Mouse (Mus musculus) MEL (cell line): Measurements from ENCODE around the gene Scamp2. TPM values are rescaled to one million over a fixed set of nuclear protein-coding genes. Genes with fewer than 3 reads are reported as not detected.

ENCODE experiments used
- DNase-seq: peaks from one replicate; pipeline ENCODE4 v3.0.0; 2011; ENCODE audit warnings: low read depth, low spot score
- H3K27ac ChIP-seq: 2 replicates; pipeline ENCODE4 v1.5.1; 2012; ENCODE audit warnings: low read depth, mild to moderate bottlenecking, control low read depth, low read length, moderate library complexity; ENCODE audit not compliant: control insufficient read depth
- H3K27me3 ChIP-seq, 2 experiments: fragments of 150-350 bp in 1 of 2; sonication (generic) in 1 of 2; 2 replicates each; pipeline ENCODE4 v1.6.1; 2012; ENCODE audit warnings: low read length in 2 of 2, mild to moderate bottlenecking in 2 of 2, improper control_type of control experiment in 1 of 2, moderate library complexity in 1 of 2; ENCODE audit not compliant: insufficient read depth in 2 of 2, control insufficient read depth in 1 of 2
- H3K36me3 ChIP-seq, 2 experiments: 2 replicates each; pipeline ENCODE4 v1.6.1; 2012 to 2014; ENCODE audit warnings: low read length in 2 of 2, improper control_type of control experiment in 1 of 2, inconsistent platforms in 1 of 2, mild to moderate bottlenecking in 1 of 2; ENCODE audit not compliant: insufficient read depth in 2 of 2, control insufficient read depth in 1 of 2
- H3K4me1 ChIP-seq, 2 experiments: fragments of 150-350 bp in 1 of 2; sonication (generic) in 1 of 2; 2 replicates each; pipeline ENCODE4 v1.6.1; 2012; ENCODE audit warnings: low read length in 2 of 2, improper control_type of control experiment in 1 of 2, mild to moderate bottlenecking in 1 of 2; ENCODE audit not compliant: insufficient read depth in 2 of 2, control insufficient read depth in 1 of 2
- H3K4me3 ChIP-seq, 2 experiments: fragments of 150-350 bp in 1 of 2; sonication (generic) in 1 of 2; 2 replicates each; pipeline ENCODE4 v1.5.1; 2012; ENCODE audit warnings: low read depth in 2 of 2, low read length in 2 of 2, mild to moderate bottlenecking in 2 of 2, moderate library complexity in 2 of 2, control low read depth in 1 of 2, improper control_type of control experiment in 1 of 2; ENCODE audit not compliant: control insufficient read depth in 1 of 2, insufficient read depth in 1 of 2
- H3K79me2 ChIP-seq: 2 replicates; pipeline ENCODE4 v1.6.1; 2012; ENCODE audit warnings: mild to moderate bottlenecking, low read length, moderate library complexity; ENCODE audit not compliant: control insufficient read depth, poor library complexity, insufficient read depth
- H3K9ac ChIP-seq: 2 replicates; pipeline ENCODE4 v1.6.1; 2012; ENCODE audit warnings: low read depth, mild to moderate bottlenecking, control low read depth, low read length, moderate library complexity; ENCODE audit not compliant: control insufficient read depth, poor library complexity, severe bottlenecking
- H3K9me3 ChIP-seq: fragments of 150-350 bp; sonication (generic); replicated peaks from 2 replicates; pipeline ENCODE4 v1.6.1; 2012; ENCODE audit warnings: mild to moderate bottlenecking, low read length, improper control_type of control experiment, moderate library complexity; ENCODE audit not compliant: insufficient read depth
- CHD1 ChIP-seq: IDR thresholded peaks from 2 replicates; pipeline ENCODE4 v1.6.1; 2012; ENCODE audit warnings: low read depth, mild to moderate bottlenecking, inconsistent platforms, low read length, improper control_type of control experiment
- CHD2 ChIP-seq: IDR thresholded peaks from 2 replicates; pipeline ENCODE4 v1.6.1; 2011; ENCODE audit warnings: low read length, improper control_type of control experiment
- CTCF ChIP-seq, 3 experiments: IDR thresholded peaks in 2 of 3; conservative IDR thresholded peaks in 1 of 3; 2 replicates each; pipeline ENCODE4 v1.5.1; 2011 to 2012; ENCODE audit warnings: low read length in 3 of 3, low read depth in 2 of 3, mild to moderate bottlenecking in 2 of 3, improper control_type of control experiment in 1 of 3, inconsistent platforms in 1 of 3, mixed read lengths in 1 of 3, moderate library complexity in 1 of 3; ENCODE audit not compliant: control insufficient read depth in 1 of 3, insufficient read depth in 1 of 3, poor library complexity in 1 of 3, severe bottlenecking in 1 of 3
- EP300 ChIP-seq, 2 experiments: IDR thresholded peaks; 2 replicates each; pipeline ENCODE4 v1.6.1; 2011; ENCODE audit warnings: improper control_type of control experiment in 2 of 2, low read length in 2 of 2, low read depth in 1 of 2, mild to moderate bottlenecking in 1 of 2
- GATA1 ChIP-seq: IDR thresholded peaks from 2 replicates; pipeline ENCODE4 v1.6.1; 2011; ENCODE audit warnings: low read depth, low read length, improper control_type of control experiment
- MYC ChIP-seq: IDR thresholded peaks from 2 replicates; pipeline ENCODE4 v1.6.1; 2011; ENCODE audit warnings: low read depth, mild to moderate bottlenecking, low read length, improper control_type of control experiment, moderate library complexity
- POLR2A ChIP-seq, 2 experiments: IDR thresholded peaks; 2 replicates each; pipeline ENCODE4 v1.6.1; 2011 to 2012; ENCODE audit warnings: low read length in 2 of 2, mild to moderate bottlenecking in 2 of 2, control low read depth in 1 of 2, improper control_type of control experiment in 1 of 2, low read depth in 1 of 2, moderate library complexity in 1 of 2; ENCODE audit not compliant: control insufficient read depth in 1 of 2, insufficient read depth in 1 of 2, poor library complexity in 1 of 2
- POLR2AphosphoS5 ChIP-seq: IDR thresholded peaks from 2 replicates; pipeline ENCODE4 v1.6.1; 2012; ENCODE audit warnings: low read depth, borderline replicate concordance, mild to moderate bottlenecking, inconsistent platforms, low read length, moderate library complexity, mixed read lengths
- SIN3A ChIP-seq: IDR thresholded peaks from 2 replicates; pipeline ENCODE4 v1.6.1; 2012; ENCODE audit warnings: low read length, improper control_type of control experiment, inconsistent platforms
- UBTF ChIP-seq: IDR thresholded peaks from 2 replicates; pipeline ENCODE4 v1.6.1; 2012; ENCODE audit warnings: low read depth, mild to moderate bottlenecking, inconsistent platforms, low read length, improper control_type of control experiment, moderate library complexity, borderline replicate concordance; ENCODE audit not compliant: insufficient read depth
- ZMIZ1 ChIP-seq: IDR thresholded peaks from 2 replicates; pipeline ENCODE4 v1.6.1; 2012; ENCODE audit warnings: low read depth, mild to moderate bottlenecking, inconsistent platforms, low read length, improper control_type of control experiment, moderate library complexity
- ZNF384 ChIP-seq: IDR thresholded peaks from 2 replicates; pipeline ENCODE4 v1.6.1; 2012; ENCODE audit warnings: low read depth, mild to moderate bottlenecking, inconsistent platforms, low read length, improper control_type of control experiment
- polyA plus RNA-seq, 2 experiments: library from polyadenylated mRNA; stranded (reverse) in 1 of 2; unstranded in 1 of 2; fragments of >175 nt in 1 of 2; fragments of >200 nt in 1 of 2; gene quantifications; 2 replicates each; pipeline versions ENCODE4 v1.2.1 to v1.2.4; 2012; ENCODE audit warnings: low replicate concordance in 2 of 2, low read depth in 1 of 2; ENCODE audit not compliant: insufficient read length in 2 of 2, insufficient read depth in 1 of 2, missing spikeins in 1 of 2
- total RNA-seq: library from RNA; depleted of rRNA; stranded (reverse); fragments of 300-350 nt; gene quantifications from 2 replicates; pipeline ENCODE4 v1.2.3, GENCODE M21; 2012

Gene Scamp2
- total and polyA plus RNA-seq, 3 experiments, result 35.4 to 51.4 TPM; not detected in 1

- Histone ChIP-seq H3K9ac (no peak overlapping the region), H3K4me3 (no peak overlapping the region), H3K27me3 (no peaks in the 10 kb centered on the region), H3K9me3 (no peaks in the 10 kb centered on the region), H3K36me3 (peaks cover 0 to 16% of the 10 kb centered on the region in 2 experiments; a peak in 2 of 4 replicates), H3K27ac (no peak overlapping the region), H3K4me1 (peaks cover under 1 to 22% of the 10 kb centered on the region in 2 experiments), H3K79me2 (peaks cover 4% of the 10 kb centered on the region)
- DNase-seq, result no peak
- TF ChIP-seq CTCF (IDR thresholded peaks at IDR 0.05 in 2 of 3, conservative IDR thresholded peaks at IDR 0.05 in 1 of 3; ENCODE audit: control insufficient read depth in 1 of 3, insufficient read depth in 1 of 3, low read depth in 2 of 3, low read length in 3 of 3, poor library complexity in 1 of 3, severe bottlenecking in 1 of 3) (no peak), GATA1 (no peak), CHD1 (no peak), EP300 (IDR thresholded peaks at IDR 0.05; ENCODE audit: low read depth in 1 of 2, low read length in 2 of 2) (no peak), UBTF (no peak), POLR2AphosphoS5 (no peak), MYC (no peak)
Measured at GRCm38 (mm10) chr9:57557215-57557614, 3.5 kb upstream of the Scamp2 start.

GRCm38 (mm10) chr9:57558625-57559024, 2.1 kb upstream of the Scamp2 start:
- peak; percentile 12 for DNase-seq
- TF ChIP-seq POLR2A (IDR thresholded peaks at IDR 0.05; ENCODE audit: control insufficient read depth in 1 of 2, insufficient read depth in 1 of 2, low read depth in 1 of 2, low read length in 2 of 2, poor library complexity in 1 of 2) (no peak), SIN3A (no peak), GATA1 (no peak), ZMIZ1 (no peak)
- TF ChIP-seq, all 39 proteins: peak for 0
- Histone ChIP-seq H3K27me3 (no peaks in the 10 kb centered on the region), H3K9me3 (no peaks in the 10 kb centered on the region), H3K4me1 (peaks cover 2 to 28% of the 10 kb centered on the region in 2 experiments), H3K79me2 (peaks cover 14% of the 10 kb centered on the region), H3K36me3 (peaks cover 0 to 22% of the 10 kb centered on the region in 2 experiments), H3K4me3 (no peak overlapping the region), H3K9ac (no peak overlapping the region), H3K27ac (no peak overlapping the region)

- Histone ChIP-seq H3K79me2 (peaks cover 18% of the 10 kb centered on the region), H3K9ac (no peak overlapping the region), H3K27me3 (no peaks in the 10 kb centered on the region), H3K4me1 (peaks cover 2 to 28% of the 10 kb centered on the region in 2 experiments), H3K36me3 (peaks cover 2 to 22% of the 10 kb centered on the region in 2 experiments), H3K4me3 (no peak overlapping the region), H3K27ac (no peak overlapping the region), H3K9me3 (no peaks in the 10 kb centered on the region)
- no peak for DNase-seq
- TF ChIP-seq ZNF384 (peak; percentile 46), CHD2 (no peak)
Measured at GRCm38 (mm10) chr9:57559568-57559967, 1.2 kb upstream of the Scamp2 start.
